Mouse (Mus musculus): Measurements from ENCODE around the gene Klk11. TPM values are rescaled to one million over a fixed set of nuclear protein-coding genes. Genes with fewer than 3 reads are reported as not detected.

Klk11 gene
- total RNA-seq, 2 experiments from 2014 or later: not detected

- intact Hi-C loops (cut with DNase I; ENCODE audit: low total_unique reads): no loop called here
- no peak for DNase-seq
These were observed 13.7 kb downstream of the Klk11 start for GRCm38 (mm10) chr7:43788096-43788495.

- intact Hi-C loops (cut with DNase I; ENCODE audit: low total_unique reads): no loop called here
- DNase-seq: no peak
These were observed 14.9 kb downstream of the Klk11 start for GRCm38 (mm10) chr7:43789295-43789694.

GRCm38 (mm10) chr7:43791591-43791990 is 17.2 kb downstream of the Klk11 start, which contains the start of gene Klk9:
Klk9 (plus strand) TSS chr7:43791891.
- no peak for DNase-seq
- intact Hi-C loops (cut with DNase I; ENCODE audit: low total_unique reads): no loop called here

- intact Hi-C loops (cut with DNase I; ENCODE audit: low total_unique reads): no loop called here
- no peak for DNase-seq
These were observed 22.0 kb downstream of the Klk11 start for GRCm38 (mm10) chr7:43796355-43796754.

GRCm38 (mm10) chr7:43797333-43797769 is 22.9 kb downstream of the Klk11 start, which contains the start of gene Klk8:
Klk8 (plus strand) TSS chr7:43797577.
- intact Hi-C loops (cut with DNase I; ENCODE audit: low total_unique reads): no loop called here
- no peak for DNase-seq

- DNase-seq: no peak
- intact Hi-C loops (cut with DNase I; ENCODE audit: low total_unique reads): no loop called here
These were observed 23.5 kb downstream of the Klk11 start for GRCm38 (mm10) chr7:43797844-43798462.

- intact Hi-C loops (cut with DNase I; ENCODE audit: low total_unique reads): no loop called here
- DNase-seq: no peak
These were observed 25.5 kb downstream of the Klk11 start for GRCm38 (mm10) chr7:43799876-43800275.

GRCm38 (mm10) chr7:43810994-43811393 is 36.6 kb downstream of the Klk11 start, which contains the start of gene Klk7:
Klk7 (plus strand) TSS chr7:43811294.
- intact Hi-C loops (cut with DNase I; ENCODE audit: low total_unique reads): no loop called here
- DNase-seq: no peak

GRCm38 (mm10) chr7:43815211-43815610 is 40.8 kb downstream of the Klk11 start:
- intact Hi-C loops (cut with DNase I; ENCODE audit: low total_unique reads): no loop called here
- DNase-seq: no peak

- intact Hi-C loops (cut with DNase I; ENCODE audit: low total_unique reads): no loop called here
- no peak for DNase-seq
These were observed 42.3 kb downstream of the Klk11 start for GRCm38 (mm10) chr7:43816746-43817145.

GRCm38 (mm10) chr7:43821581-43821980 is 47.2 kb downstream of the Klk11 start:
- DNase-seq: no peak
- intact Hi-C loops (cut with DNase I; ENCODE audit: low total_unique reads): no loop called here

GRCm38 (mm10) chr7:43824199-43824598 is 49.8 kb downstream of the Klk11 start, which contains the start of gene Klk6:
Klk6 (plus strand) TSS chr7:43824499.
- intact Hi-C loops (cut with DNase I; ENCODE audit: low total_unique reads): no loop called here
- DNase-seq: no peak

- DNase-seq: no peak
- intact Hi-C loops (cut with DNase I; ENCODE audit: low total_unique reads): no loop called here
These were observed 51.7 kb downstream of the Klk11 start for GRCm38 (mm10) chr7:43826056-43826455.

- DNase-seq: no peak
- intact Hi-C loops (cut with DNase I; ENCODE audit: low total_unique reads): no loop called here
These were observed 53.3 kb downstream of the Klk11 start for GRCm38 (mm10) chr7:43827706-43828105.

Other genes with a start within 250 kb of the Klk11 start
- gene Cd33, start 230.2 kb upstream of the Klk11 start, total RNA-seq (2021): 1 to 10 TPM; 1.7 to 2.1 TPM
- gene Zfp658, start 212.3 kb upstream of the Klk11 start, total RNA-seq (2021): under 1 TPM; 0.64 to 0.88 TPM
- 1 to 10 TPM; 3.7 to 5.6 TPM for gene Zfp719, start 195.0 kb upstream of the Klk11 start, total RNA-seq (2021)
- not detected for gene Zfp819, start 167.4 kb upstream of the Klk11 start, total RNA-seq (2021)
- not detected for gene Ceacam18, start 139.9 kb upstream of the Klk11 start, total RNA-seq (2021)
- under 1 TPM; 0.78 to 0.80 TPM for gene Siglece, start 114.4 kb upstream of the Klk11 start, total RNA-seq (2021)
- 1 to 10 TPM; 2.2 to 2.9 TPM for gene Ctu1, start 102.6 kb upstream of the Klk11 start, total RNA-seq (2021)
- not detected for gene Klk14, start 84.2 kb upstream of the Klk11 start, total RNA-seq (2021)
- gene Klk13, start 62.0 kb upstream of the Klk11 start, total RNA-seq (2021): not detected
- not detected for gene Klk12, start 5.7 kb upstream of the Klk11 start, total RNA-seq (2021)
- under 1 TPM in 1 of 2 experiments, not detected in 1; 0.22 TPM for gene Klk10, start 6.4 kb downstream of the Klk11 start, total RNA-seq (2021)
- gene Klk9, start 17.3 kb downstream of the Klk11 start, total RNA-seq (2021): not detected
- 1 to 10 TPM; 2.4 to 2.7 TPM for gene Klk8, start 23.0 kb downstream of the Klk11 start, total RNA-seq (2021)
- not detected for gene Klk7, start 36.7 kb downstream of the Klk11 start, total RNA-seq (2021)
- gene Klk6, start 49.9 kb downstream of the Klk11 start, total RNA-seq (2021): not detected
- gene Klk5, start 67.4 kb downstream of the Klk11 start, total RNA-seq (2021): not detected
- not detected for gene Klk4, start 106.6 kb downstream of the Klk11 start, total RNA-seq (2021)
- gene Klk15, start 159.1 kb downstream of the Klk11 start, total RNA-seq (2021): not detected
- under 1 TPM in 1 of 2 experiments, not detected in 1; 0.25 TPM for gene Klk1b8, start 176.1 kb downstream of the Klk11 start, total RNA-seq (2021)
- not detected for gene Klk1b1, start 192.1 kb downstream of the Klk11 start, total RNA-seq (2021)
- gene Klk1b9, start 201.5 kb downstream of the Klk11 start, total RNA-seq (2021): not detected
- not detected for gene Klk1b11, start 221.3 kb downstream of the Klk11 start, total RNA-seq (2021)
- under 1 TPM in 1 of 2 experiments, not detected in 1; 0.21 TPM for gene Klk1b26, start 237.6 kb downstream of the Klk11 start, total RNA-seq (2021)

All from gastrocnemius, postnatal 14 days (tissue).